In the genomic region with DNA sequence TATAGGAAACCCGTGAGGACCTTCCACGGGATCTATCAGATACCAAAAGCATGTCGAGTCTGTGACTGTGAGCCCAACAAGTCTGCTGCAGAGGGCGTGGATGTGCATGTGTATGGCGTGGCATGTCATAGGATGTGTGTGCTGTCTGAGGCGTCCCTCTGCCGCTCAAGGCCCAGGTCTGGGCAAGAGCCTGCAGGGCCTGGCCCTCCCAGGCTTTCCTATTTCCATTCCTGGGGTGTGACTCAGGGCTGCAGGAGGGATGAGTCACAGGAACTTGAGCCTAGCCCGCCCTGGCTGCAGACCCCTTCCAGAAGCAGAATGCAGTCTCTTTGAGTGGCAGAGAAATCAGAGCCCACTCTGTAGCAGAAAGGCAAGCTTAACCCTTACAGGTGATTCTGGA, we compare ENCODE assay signal across 8 mouse cellular contexts. TPM values are rescaled to one million over a fixed set of nuclear protein-coding genes. Genes with fewer than 3 reads are reported as not detected.
DNase-seq lines count a peak whose midpoint lies in the region; ATAC-seq and TF ChIP-seq lines count a peak whose summit lies in the region.

No protein-coding gene starts in this region.

- H3K27ac ChIP-seq in left cerebral cortex, adult 2 months, result peak overlapping the region; percentile 87
- no peak overlapping the region for H3K27ac ChIP-seq in forebrain, embryonic 12.5 days
- peak overlapping the region; percentile 40; the same call in 1 of the 2 replicates for H3K27ac ChIP-seq in intestine, embryonic 16.5 days (ENCODE audit: low read length)

- H3K4me3 ChIP-seq in left cerebral cortex, adult 2 months, result no peak overlapping the region
- no peak overlapping the region for H3K4me3 ChIP-seq in forebrain, embryonic 12.5 days (replicated peaks)
- no peak overlapping the region for H3K4me3 ChIP-seq in intestine, embryonic 16.5 days (ENCODE audit: low read length)

- no peak for DNase-seq in left cerebral cortex, adult 2 months (ENCODE audit: extremely low spot score in 1 of 2, low spot score in 2 of 2)
- no peak for DNase-seq in left cerebral cortex, adult 18-20 months (ENCODE audit: low spot score in 2 of 2)
- DNase-seq in Muller cell, postnatal 12 days (ENCODE audit: inconsistent ontology term), result peak; percentile 91
- DNase-seq in skeletal muscle tissue, adult 2 months (ENCODE audit: low read depth, low spot score), result peak; percentile 76
- no peak for DNase-seq in left cerebral cortex, adult 9 months (ENCODE audit: low spot score in 2 of 2)
- no peak for DNase-seq in frontal cortex, postnatal 25 days (ENCODE audit: low spot score in 2 of 2)

- no peak overlapping the region for H3K9ac ChIP-seq in forebrain, embryonic 12.5 days
- H3K9ac ChIP-seq in intestine, embryonic 16.5 days (ENCODE audit: low read depth, low read length), result peak overlapping the region; percentile 27; the same call in 1 of the 2 replicates

- no peaks in the 10 kb centered on the region for H3K36me3 ChIP-seq in forebrain, embryonic 12.5 days (replicated peaks)
- no peaks in the 10 kb centered on the region for H3K36me3 ChIP-seq in intestine, embryonic 16.5 days (ENCODE audit: control insufficient read depth, insufficient read depth, low read length)

- H3K27me3 ChIP-seq in forebrain, embryonic 12.5 days, result peaks cover 17% of the 10 kb centered on the region
- no peaks in the 10 kb centered on the region for H3K27me3 ChIP-seq in intestine, embryonic 16.5 days (replicated peaks; ENCODE audit: control insufficient read depth, insufficient read depth, low read length)

- ATAC-seq in forebrain, embryonic 12.5 days (ENCODE audit: low FRiP score), result no peak
- no peak for ATAC-seq in intestine, embryonic 16.5 days

- H3K4me2 ChIP-seq in forebrain, embryonic 12.5 days, result 0 out of 2 replicates have a peak overlapping the region, but pooled peaks have one; percentile 3
- peak overlapping the region; percentile 11; the same call in 1 of the 2 replicates for H3K4me2 ChIP-seq in intestine, embryonic 16.5 days (ENCODE audit: low read depth, low read length)

- no peaks in the 10 kb centered on the region for H3K9me3 ChIP-seq in forebrain, embryonic 12.5 days
- H3K9me3 ChIP-seq in intestine, embryonic 16.5 days (ENCODE audit: control insufficient read depth, low read length), result no peaks in the 10 kb centered on the region

- WGBS in forebrain, embryonic 12.5 days, result 79% methylated on average over 8 of the region's 8 CpGs
- WGBS in intestine, embryonic 16.5 days, result 71% methylated on average over 8 of the region's 8 CpGs

- H3K4me1 ChIP-seq in forebrain, embryonic 12.5 days, result peaks cover 65% of the 10 kb centered on the region
- peaks cover 70% of the 10 kb centered on the region for H3K4me1 ChIP-seq in intestine, embryonic 16.5 days (ENCODE audit: control insufficient read depth, insufficient read depth, low read length)

- TF ChIP-seq CTCF in left cerebral cortex, adult 2 months (IDR thresholded peaks at IDR 0.05), result no peak

- intact Hi-C loops in left cerebral cortex, adult 2 months (cut with DNase I), result no loop called here

RNA-seq across cellular contexts. Expression of a gene that starts 2.1 kb away (rescaled TPM):
- 10 to 100 TPM; 75.8 to 93.0 TPM for total RNA-seq in left cerebral cortex, adult 2 months (2021)
- total RNA-seq in left cerebral cortex, adult 18-20 months (2021), result 10 to 100 TPM; 89.7 to 94.6 TPM
- polyA plus RNA-seq in forebrain, embryonic 12.5 days (2016; fragmentation: Nextera tagmentation; extraction: Ambion mirVana), result 224 and 240 TPM in 2 replicates
- polyA plus RNA-seq in intestine, embryonic 16.5 days (2015; fragmentation: Nextera tagmentation; extraction: Ambion mirVana), result 53.2 and 62.6 TPM in 2 replicates

RNA-seq across cellular contexts. Expression of a gene that starts 9.0 kb away (rescaled TPM):
- total RNA-seq in left cerebral cortex, adult 2 months (2021), result 1 to 10 TPM; 6.0 to 8.1 TPM
- total RNA-seq in left cerebral cortex, adult 18-20 months (2021), result 1 to 10 TPM; 6.8 to 7.0 TPM
- 11.1 and 11.6 TPM in 2 replicates for polyA plus RNA-seq in forebrain, embryonic 12.5 days (2016; fragmentation: Nextera tagmentation; extraction: Ambion mirVana)
- 23.6 TPM in 2 replicates for polyA plus RNA-seq in intestine, embryonic 16.5 days (2015; fragmentation: Nextera tagmentation; extraction: Ambion mirVana)

RNA-seq across cellular contexts. Expression of a gene that starts 15.6 kb away (rescaled TPM):
- total RNA-seq in left cerebral cortex, adult 2 months (2021), result 1 to 10 TPM; 6.8 to 7.2 TPM
- 1 to 10 TPM; 7.0 to 8.2 TPM for total RNA-seq in left cerebral cortex, adult 18-20 months (2021)
- polyA plus RNA-seq in forebrain, embryonic 12.5 days (2016; fragmentation: Nextera tagmentation; extraction: Ambion mirVana), result 36.4 and 48.9 TPM in 2 replicates
- polyA plus RNA-seq in intestine, embryonic 16.5 days (2015; fragmentation: Nextera tagmentation; extraction: Ambion mirVana), result 7.4 and 8.1 TPM in 2 replicates

RNA-seq across cellular contexts. Expression of a gene that starts 15.6 kb away (rescaled TPM):
- total RNA-seq in left cerebral cortex, adult 2 months (2021), result 100 to 1,000 TPM in 1 of 2 experiments, 10 to 100 TPM in 1; 80.7 to 127 TPM
- total RNA-seq in left cerebral cortex, adult 18-20 months (2021), result 100 to 1,000 TPM; 105 TPM
- 45.0 and 50.3 TPM in 2 replicates for polyA plus RNA-seq in forebrain, embryonic 12.5 days (2016; fragmentation: Nextera tagmentation; extraction: Ambion mirVana)
- 8.8 and 10.3 TPM in 2 replicates for polyA plus RNA-seq in intestine, embryonic 16.5 days (2015; fragmentation: Nextera tagmentation; extraction: Ambion mirVana)

RNA-seq across cellular contexts. Expression of a gene that starts 23.1 kb away (rescaled TPM):
- 100 to 1,000 TPM; 431 to 456 TPM for total RNA-seq in left cerebral cortex, adult 2 months (2021)
- total RNA-seq in left cerebral cortex, adult 18-20 months (2021), result 100 to 1,000 TPM; 418 to 437 TPM
- 13.2 and 13.8 TPM in 2 replicates for polyA plus RNA-seq in forebrain, embryonic 12.5 days (2016; fragmentation: Nextera tagmentation; extraction: Ambion mirVana)
- polyA plus RNA-seq in intestine, embryonic 16.5 days (2015; fragmentation: Nextera tagmentation; extraction: Ambion mirVana), result 5.1 TPM in 2 replicates

Comparison
In these comparisons a context has a peak if more than half of its experiments do, and no peak if none do; other contexts are left out.
1. DNase-seq: peak in Muller cell, postnatal 12 days (single experiment) and skeletal muscle tissue, adult 2 months (single experiment); none in left cerebral cortex, adult 2 months (0 of 2), left cerebral cortex, adult 18-20 months (0 of 2), left cerebral cortex, adult 9 months (0 of 2) and frontal cortex, postnatal 25 days (0 of 2).